Mouse (Mus musculus): ENCODE data around the gene Ccdc73. TPM values are rescaled to one million over a fixed set of nuclear protein-coding genes. Genes with fewer than 3 reads are reported as not detected.

Ccdc73 gene
- not detected for total RNA-seq (2023)

DNA sequence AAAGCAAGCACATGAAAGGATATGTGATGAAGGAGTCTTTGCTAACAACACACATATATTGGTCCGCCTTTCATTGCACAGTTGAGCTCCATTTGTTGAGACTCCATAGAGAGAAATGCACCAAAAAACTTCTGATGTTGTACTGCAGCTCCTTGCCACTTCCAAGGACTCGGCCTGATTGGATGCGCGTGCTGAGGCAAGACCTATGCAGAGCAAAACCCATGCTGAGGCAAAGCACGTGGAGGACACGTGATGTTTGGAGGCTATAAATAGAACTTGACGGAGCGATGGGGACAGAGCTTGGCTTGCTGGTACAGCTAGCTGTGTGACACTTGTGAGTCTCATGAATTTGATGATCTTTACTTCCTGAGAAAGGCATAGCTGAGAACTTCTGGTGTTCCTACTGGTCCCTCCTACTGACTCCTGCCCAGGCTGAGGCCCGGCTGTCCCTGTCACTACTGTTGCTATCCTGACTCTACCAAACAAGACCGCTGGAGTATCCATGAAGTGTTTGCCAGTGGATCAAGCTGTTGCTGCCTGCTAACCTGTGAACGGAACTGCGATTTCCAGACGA lies at the start of gene Ccdc73:
Ccdc73 (plus strand) TSS at position 524 of the 574 bp plus-strand sequence.

DNA sequence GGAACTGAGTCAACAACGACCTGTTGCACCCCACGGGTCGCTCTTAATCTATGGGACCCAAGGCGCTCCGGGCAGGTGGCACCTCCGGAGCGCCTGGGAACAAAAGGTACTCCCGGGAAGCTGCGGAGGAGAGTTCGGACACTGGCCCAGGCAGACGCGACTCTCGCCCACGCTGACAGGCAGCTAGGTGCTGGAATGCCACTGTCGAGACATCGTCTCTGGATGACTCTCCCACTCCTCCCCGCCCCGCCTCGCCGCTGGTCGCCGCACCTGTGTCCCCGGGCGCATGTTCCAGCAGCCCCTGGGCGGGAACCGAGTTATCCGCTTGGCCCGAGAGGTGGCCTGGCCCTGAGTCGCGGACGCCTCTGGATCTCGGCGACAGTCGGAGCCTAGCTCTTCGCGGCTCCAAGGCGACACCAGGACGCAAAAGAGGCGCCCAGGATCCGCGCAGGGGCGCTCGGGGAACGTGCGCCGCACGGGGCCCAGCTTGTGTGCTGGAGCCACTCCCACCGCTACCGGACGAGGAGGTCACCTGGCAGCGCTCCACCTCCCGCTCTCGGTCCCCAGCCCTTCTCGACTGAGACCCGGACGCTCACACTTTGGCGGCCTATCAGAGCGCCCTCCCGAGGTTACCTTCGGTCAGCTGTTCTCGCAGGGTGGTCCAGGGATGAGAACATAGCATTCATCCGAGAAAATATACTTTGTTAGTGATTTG lies 18.2 kb upstream of the Ccdc73 start, which contains the start of gene Prrg4:
Prrg4 (minus strand) TSS at position 601 of the 715 bp plus-strand sequence.

DNA sequence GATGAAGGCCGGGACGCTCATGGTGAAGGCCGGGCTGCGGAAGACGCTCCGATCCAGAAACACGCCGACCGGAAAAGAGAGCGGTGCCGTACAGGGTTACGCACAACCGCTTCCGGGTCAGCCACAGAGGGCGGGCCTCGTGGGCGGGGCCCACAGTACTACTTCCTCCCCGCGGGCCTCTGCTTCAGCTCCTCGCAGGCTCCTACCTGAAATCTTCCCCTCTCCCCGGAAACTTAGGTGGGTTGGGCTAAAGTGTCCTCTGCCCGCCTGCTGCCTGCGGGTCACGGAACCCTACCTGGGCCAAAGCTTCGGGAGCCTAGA lies 149.3 kb downstream of the Ccdc73 start, which contains the start of gene Eif3m:
Eif3m (minus strand) TSS at position 114 of the 321 bp plus-strand sequence.

Other genes with a start within 250 kb of the Ccdc73 start
- 2.1 TPM for gene Tcp11l1, start 155.6 kb upstream of the Ccdc73 start, total RNA-seq (2023)
- not detected for gene Pin1rt1, start 151.4 kb upstream of the Ccdc73 start, total RNA-seq (2023)
- not detected for gene Depdc7, start 124.9 kb upstream of the Ccdc73 start, total RNA-seq (2023)
- gene Qser1, start 51.0 kb upstream of the Ccdc73 start, total RNA-seq (2023), result 12.0 TPM
- gene Prrg4, start 17.9 kb upstream of the Ccdc73 start, total RNA-seq (2023), result 2.8 TPM
- 153 TPM for gene Eif3m, start 149.3 kb downstream of the Ccdc73 start, total RNA-seq (2023)
- gene Gm11060, start 224.2 kb downstream of the Ccdc73 start, total RNA-seq (2023), result not detected

Measured in CD4-positive naive resting alpha-beta T cell, adult 76 days (primary cell).